Comparison of ENCODE assay signal across 8 mouse cellular contexts in genomic region chr13:117202755-117203471, GRCm38 (mm10). TPM values are rescaled to one million over a fixed set of nuclear protein-coding genes. Genes with fewer than 3 reads are reported as not detected.
A peak's percentile ranks its signal among the peaks of the same experiment; 100 is the strongest.
DNase-seq lines count a peak whose midpoint lies in the region; ATAC-seq and TF ChIP-seq lines count a peak whose summit lies in the region.

No protein-coding gene starts in this region.

- TF ChIP-seq POLR2A in spleen, adult 2 months (IDR thresholded peaks at IDR 0.05; ENCODE audit: low read depth, low read length) = no peak

- H3K9ac ChIP-seq in forebrain, embryonic 11.5 days (ENCODE audit: low read length) = no peak overlapping the region
- H3K9ac ChIP-seq in hindbrain, embryonic 11.5 days (ENCODE audit: low read depth, low read length) = no peak overlapping the region

- DNase-seq in forebrain, embryonic 11.5 days (ENCODE audit: low spot score) = peak; percentile 59
- DNase-seq in forebrain, embryonic 10.5 days (ENCODE audit: extremely low spot score, low spot score) = no peak
- DNase-seq in spleen, adult 2 months (ENCODE audit: low read depth in 1 of 2, low spot score in 2 of 2) = no peak
- no peak for DNase-seq in spleen, postnatal 14 days (ENCODE audit: low spot score in 2 of 2)
- peak; percentile 56 for DNase-seq in hindbrain, embryonic 11.5 days (ENCODE audit: low spot score)

- 48% methylated on average over 22 of the region's 22 CpGs for WGBS in forebrain, embryonic 11.5 days
- WGBS in forebrain, embryonic 10.5 days = 54% methylated on average over 22 of the region's 22 CpGs
- 46% methylated on average over 22 of the region's 22 CpGs for WGBS in spleen, adult 2 months
- 44% methylated on average over 20 of the region's 22 CpGs for WGBS in hindbrain, embryonic 11.5 days

- no peak overlapping the region for H3K4me2 ChIP-seq in forebrain, embryonic 11.5 days (ENCODE audit: low read depth, low read length, severe bottlenecking)
- no peak overlapping the region for H3K4me2 ChIP-seq in hindbrain, embryonic 11.5 days (replicated peaks; ENCODE audit: low read depth, low read length)

- no peaks in the 10 kb centered on the region for H3K36me3 ChIP-seq in forebrain, embryonic 11.5 days (ENCODE audit: control insufficient read depth, insufficient read depth, low read length)
- H3K36me3 ChIP-seq in forebrain, embryonic 10.5 days (replicated peaks) = no peaks in the 10 kb centered on the region
- H3K36me3 ChIP-seq in spleen, adult 2 months (ENCODE audit: control insufficient read depth, insufficient read depth, low read length) = no peaks in the 10 kb centered on the region
- no peaks in the 10 kb centered on the region for H3K36me3 ChIP-seq in hindbrain, embryonic 11.5 days (ENCODE audit: control insufficient read depth, insufficient read depth, low read length)

- no peak overlapping the region for H3K27ac ChIP-seq in forebrain, embryonic 11.5 days (ENCODE audit: low read depth, low read length)
- H3K27ac ChIP-seq in forebrain, embryonic 10.5 days = no peak overlapping the region
- H3K27ac ChIP-seq in spleen, adult 2 months (ENCODE audit: insufficient read depth, low read length) = no peak overlapping the region
- H3K27ac ChIP-seq in hindbrain, embryonic 11.5 days (ENCODE audit: low read depth, low read length) = no peak overlapping the region

- no peak overlapping the region for H3K4me3 ChIP-seq in forebrain, embryonic 11.5 days (ENCODE audit: low read depth, low read length)
- no peak overlapping the region for H3K4me3 ChIP-seq in forebrain, embryonic 10.5 days
- H3K4me3 ChIP-seq in spleen, adult 2 months (ENCODE audit: extremely low read depth, insufficient read depth, insufficient read length) = no peak overlapping the region
- H3K4me3 ChIP-seq in hindbrain, embryonic 11.5 days (ENCODE audit: low read depth, low read length) = no peak overlapping the region

- no peaks in the 10 kb centered on the region for H3K27me3 ChIP-seq in forebrain, embryonic 11.5 days (ENCODE audit: control insufficient read depth, insufficient read depth, low read length)
- H3K27me3 ChIP-seq in forebrain, embryonic 10.5 days (ENCODE audit: poor library complexity, severe bottlenecking) = no peaks in the 10 kb centered on the region
- no peaks in the 10 kb centered on the region for H3K27me3 ChIP-seq in spleen, adult 2 months (ENCODE audit: control insufficient read depth, insufficient read depth, low read length)
- H3K27me3 ChIP-seq in hindbrain, embryonic 11.5 days (ENCODE audit: control insufficient read depth, insufficient read depth, low read length) = no peaks in the 10 kb centered on the region

- no peaks in the 10 kb centered on the region for H3K9me3 ChIP-seq in forebrain, embryonic 11.5 days (ENCODE audit: control insufficient read depth, low read length)
- no peaks in the 10 kb centered on the region for H3K9me3 ChIP-seq in forebrain, embryonic 10.5 days
- no peaks in the 10 kb centered on the region for H3K9me3 ChIP-seq in hindbrain, embryonic 11.5 days (ENCODE audit: control insufficient read depth, low read length)

- peak; percentile 58 for ATAC-seq in forebrain, embryonic 11.5 days (replicated peaks; ENCODE audit: low FRiP score)
- ATAC-seq in common myeloid progenitor, adult 5-6 weeks (replicated peaks; ENCODE audit: low read depth, poor library complexity, severe bottlenecking) = peak; percentile 60; the same call in 1 of the 2 replicates
- ATAC-seq in hindbrain, embryonic 11.5 days (ENCODE audit: low FRiP score) = peak; percentile 73
- ATAC-seq in megakaryocyte progenitor cell, adult 5-6 weeks (replicated peaks; ENCODE audit: poor library complexity) = peak; percentile 77
- no peak for ATAC-seq in monocyte, adult 5-6 weeks (replicated peaks; ENCODE audit: insufficient number of reproducible peaks, low FRiP score, low TSS enrichment, poor library complexity, severe bottlenecking)

- TF ChIP-seq CTCF in spleen, adult 2 months (IDR thresholded peaks at IDR 0.05; ENCODE audit: extremely low read depth, insufficient read depth, insufficient read length, insufficient replicate concordance) = peak; percentile 73; the same call in 1 of the 2 replicates

- H3K4me1 ChIP-seq in forebrain, embryonic 11.5 days (replicated peaks; ENCODE audit: control insufficient read depth, insufficient read depth, low read length) = no peaks in the 10 kb centered on the region
- H3K4me1 ChIP-seq in forebrain, embryonic 10.5 days = no peaks in the 10 kb centered on the region
- H3K4me1 ChIP-seq in spleen, adult 2 months (ENCODE audit: control insufficient read depth, insufficient read depth, insufficient read length) = no peaks in the 10 kb centered on the region
- no peaks in the 10 kb centered on the region for H3K4me1 ChIP-seq in hindbrain, embryonic 11.5 days (replicated peaks; ENCODE audit: control insufficient read depth, insufficient read depth, low read length)

RNA-seq across cellular contexts. Expression of gene Emb, which starts 5.4 kb away (rescaled TPM):
- polyA plus RNA-seq in forebrain, embryonic 11.5 days (2014; fragmentation: Nextera tagmentation; extraction: Ambion mirVana) = 33.9 and 35.4 TPM in 2 replicates
- polyA plus RNA-seq in forebrain, embryonic 10.5 days (2016; fragmentation: Nextera tagmentation; extraction: Ambion mirVana) = 69.5 and 70.1 TPM in 2 replicates
- 19.2 and 25.2 TPM in 2 replicates for polyA plus RNA-seq in spleen, adult 2 months (2012; rRNA removed)
- total RNA-seq in common myeloid progenitor, adult 5-6 weeks (2017) = 368 TPM in 2 replicates
- 27.4 and 27.8 TPM in 2 replicates for polyA plus RNA-seq in hindbrain, embryonic 11.5 days (2014; fragmentation: Nextera tagmentation; extraction: Ambion mirVana)
- 420 and 495 TPM in 2 replicates for total RNA-seq in megakaryocyte progenitor cell, adult 5-6 weeks (2015)
- total RNA-seq in megakaryocyte progenitor cell, adult 5-6 weeks (2017) = 530 and 572 TPM in 2 replicates
- total RNA-seq in monocyte, adult 5-6 weeks (2017) = 124 to 196 TPM (median 176 TPM) in 3 replicates

RNA-seq across cellular contexts. Expression of gene Gm17509, which starts 18.0 kb away (rescaled TPM):
- 0.45 and 0.95 TPM in 2 replicates for polyA plus RNA-seq in forebrain, embryonic 11.5 days (2014; fragmentation: Nextera tagmentation; extraction: Ambion mirVana)
- polyA plus RNA-seq in forebrain, embryonic 10.5 days (2016; fragmentation: Nextera tagmentation; extraction: Ambion mirVana) = 0.94 and 1.1 TPM in 2 replicates
- polyA plus RNA-seq in spleen, adult 2 months (2012; rRNA removed) = 0.15 and 0.38 TPM in 2 replicates
- total RNA-seq in common myeloid progenitor, adult 5-6 weeks (2017) = 0.24 and 0.27 TPM in 2 replicates
- polyA plus RNA-seq in hindbrain, embryonic 11.5 days (2014; fragmentation: Nextera tagmentation; extraction: Ambion mirVana) = 0.46 and 0.80 TPM in 2 replicates
- 0.12 and 0.34 TPM in 2 replicates for total RNA-seq in megakaryocyte progenitor cell, adult 5-6 weeks (2015)
- 0.25 and 0.74 TPM in 2 replicates for total RNA-seq in megakaryocyte progenitor cell, adult 5-6 weeks (2017)
- 0.19 to 0.21 TPM in 2 of 3 replicates, not detected in the other for total RNA-seq in monocyte, adult 5-6 weeks (2017)

Comparison
In these comparisons a context has a peak if more than half of its experiments do, and no peak if none do; other contexts are left out.
1. DNase-seq: peak in forebrain, embryonic 11.5 days (single experiment) and hindbrain, embryonic 11.5 days (single experiment); none in forebrain, embryonic 10.5 days (single experiment), spleen, adult 2 months (0 of 2) and spleen, postnatal 14 days (0 of 2).